Mouse (Mus musculus) bone marrow, adult 2 months (tissue): ENCODE measurements around the gene Lztr1.

ENCODE experiments used
- CTCF ChIP-seq: fragments of 200-500 bp; IDR thresholded peaks from 2 replicates; pipeline ENCODE4 v1.5.1; 2011; ENCODE audit warnings: low read length, control low read depth; ENCODE audit not compliant: control insufficient read depth, insufficient read depth
- POLR2A ChIP-seq: fragments of 200-500 bp; IDR thresholded peaks from 2 replicates; pipeline ENCODE4 v1.6.1; 2011; ENCODE audit warnings: low read depth, mild to moderate bottlenecking, control low read depth, low read length, borderline replicate concordance; ENCODE audit not compliant: control insufficient read depth

DNA sequence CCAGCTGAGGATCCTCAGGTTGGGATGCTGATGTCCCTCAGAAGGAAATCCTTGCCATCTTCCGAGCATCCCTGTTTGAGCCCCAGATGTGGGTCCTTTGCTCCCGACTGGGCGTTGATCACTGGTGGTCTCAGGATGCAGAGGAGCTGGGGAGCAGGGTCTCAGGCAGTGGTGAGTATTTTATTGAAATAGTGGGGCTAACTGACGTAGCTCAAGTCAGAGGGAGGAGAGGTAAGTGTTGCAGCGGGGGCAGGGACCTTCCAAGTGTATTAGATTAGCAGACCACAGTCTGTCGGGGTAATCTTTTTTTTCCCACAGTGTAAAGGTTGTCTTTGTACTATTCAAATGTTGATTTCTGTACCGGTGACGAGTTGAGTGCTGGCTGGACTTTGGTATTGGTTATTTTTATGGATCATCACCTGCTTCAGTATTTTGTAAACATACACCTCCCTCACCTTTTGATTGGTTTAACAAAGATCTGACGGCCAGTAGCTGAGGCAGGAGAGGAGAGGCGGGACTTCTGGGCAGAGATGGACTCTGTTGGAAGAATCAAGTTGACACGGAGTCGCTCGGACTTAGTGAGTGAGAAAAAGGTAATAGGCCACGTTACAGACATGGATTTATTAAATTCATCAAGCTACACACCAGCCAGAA lies 24.3 kb downstream of the Lztr1 start:
- TF ChIP-seq CTCF (no peak), POLR2A (no peak)
